Mouse (Mus musculus): Measurements from ENCODE around the gene Tpi1. TPM values are rescaled to one million over a fixed set of nuclear protein-coding genes. Genes with fewer than 3 reads are reported as not detected.

Gene Tpi1
- total RNA-seq, 1 experiment, result 306 TPM

DNA sequence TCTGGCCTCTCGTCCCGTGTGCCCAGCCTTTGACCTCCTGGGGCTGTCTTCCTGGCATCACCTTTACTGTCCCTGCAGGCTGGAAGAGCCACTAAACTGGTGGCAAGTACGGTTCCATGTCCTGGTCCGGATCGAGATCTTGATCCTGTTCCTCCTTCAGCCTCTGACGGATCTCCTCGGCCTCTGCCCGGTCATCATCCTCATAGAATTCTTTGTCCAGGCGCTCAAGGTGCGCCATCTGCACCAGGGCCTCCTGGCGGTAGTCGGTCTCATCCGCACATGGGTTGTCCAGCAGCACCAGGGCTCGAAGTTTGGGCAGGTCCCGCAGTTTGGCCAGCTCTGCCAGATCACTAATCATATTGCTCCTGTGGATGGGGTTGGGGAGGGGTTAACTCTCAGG lies 43.6 kb downstream of the Tpi1 start:
- H3K4me3 ChIP-seq (ENCODE audit: insufficient read depth in 1 of 2, low read depth in 1 of 2, low read length in 2 of 2, poor library complexity in 1 of 2, severe bottlenecking in 1 of 2), result no peak overlapping the region
- in situ Hi-C loops (cut with MboI; ENCODE audit: low sequenced_read_pairs in 2 of 2, unreplicated experiment in 2 of 2), result no loop called here
- H3K36me3 ChIP-seq (ENCODE audit: control insufficient read depth, insufficient read depth, low read length, poor library complexity, severe bottlenecking), result no peaks in the 10 kb centered on the region
- no peak overlapping the region for H3K9ac ChIP-seq (ENCODE audit: insufficient read depth, low read depth, low read length, poor library complexity, severe bottlenecking)
- no peak for TF ChIP-seq MAFK (IDR thresholded peaks at IDR 0.05; ENCODE audit: insufficient read depth, low read depth, low read length)
- TF ChIP-seq HCFC1 (IDR thresholded peaks at IDR 0.05; ENCODE audit: borderline replicate concordance, insufficient read depth, low read length), result no peak
- TF ChIP-seq ZC3H11A (IDR thresholded peaks at IDR 0.05; ENCODE audit: borderline replicate concordance, low read depth, low read length), result no peak
- TF ChIP-seq CHD2 (IDR thresholded peaks at IDR 0.05; ENCODE audit: low read depth, low read length), result no peak
- TF ChIP-seq ZNF384 (IDR thresholded peaks at IDR 0.05; ENCODE audit: low read depth, low read length), result no peak
- no peak overlapping the region for H3K27ac ChIP-seq (ENCODE audit: insufficient read depth, low read depth, low read length, poor library complexity, severe bottlenecking)
- peaks cover 3 to 23% of the 10 kb centered on the region in 2 experiments for H3K4me1 ChIP-seq (ENCODE audit: control insufficient read depth in 2 of 2, insufficient read depth in 2 of 2, low read length in 2 of 2, poor library complexity in 1 of 2)
- DNase-seq (ENCODE audit: low read depth, low spot score), result no peak
- H3K9me3 ChIP-seq (ENCODE audit: control insufficient read depth, insufficient read depth, low read depth, low read length), result no peaks in the 10 kb centered on the region

DNA sequence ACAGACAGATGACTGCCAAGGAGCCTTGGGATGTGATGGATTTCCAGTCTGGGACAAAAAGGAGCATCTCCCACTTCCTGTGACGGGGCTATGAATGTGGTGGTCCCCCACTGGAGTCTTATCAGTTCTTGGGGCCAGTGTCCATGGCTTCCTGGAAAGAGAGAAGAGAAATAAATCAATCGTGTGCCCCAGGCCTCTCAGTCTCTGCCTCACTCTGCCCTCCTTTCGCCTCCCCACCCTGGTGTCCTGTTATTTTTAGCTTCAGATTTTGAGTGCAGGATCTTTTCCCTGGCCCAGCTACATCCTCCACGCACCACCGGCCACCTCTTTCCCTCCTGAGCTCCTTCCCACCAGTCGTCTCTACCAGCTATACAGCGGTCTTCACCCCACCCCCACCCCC lies 44.1 kb downstream of the Tpi1 start:
- no peak overlapping the region for H3K27ac ChIP-seq (ENCODE audit: insufficient read depth, low read depth, low read length, poor library complexity, severe bottlenecking)
- in situ Hi-C loops (cut with MboI; ENCODE audit: low sequenced_read_pairs in 2 of 2, unreplicated experiment in 2 of 2), result no loop called here
- H3K9me3 ChIP-seq (ENCODE audit: control insufficient read depth, insufficient read depth, low read depth, low read length), result no peaks in the 10 kb centered on the region
- DNase-seq (ENCODE audit: low read depth, low spot score), result no peak
- peaks cover 3 to 23% of the 10 kb centered on the region in 2 experiments for H3K4me1 ChIP-seq (ENCODE audit: control insufficient read depth in 2 of 2, insufficient read depth in 2 of 2, low read length in 2 of 2, poor library complexity in 1 of 2)
- H3K36me3 ChIP-seq (ENCODE audit: control insufficient read depth, insufficient read depth, low read length, poor library complexity, severe bottlenecking), result no peaks in the 10 kb centered on the region
- peak overlapping the region in 1 of 2 experiments; percentile 54; a peak in 2 of 4 replicates for H3K4me3 ChIP-seq (ENCODE audit: insufficient read depth in 1 of 2, low read depth in 1 of 2, low read length in 2 of 2, poor library complexity in 1 of 2, severe bottlenecking in 1 of 2)
- H3K9ac ChIP-seq (ENCODE audit: insufficient read depth, low read depth, low read length, poor library complexity, severe bottlenecking), result no peak overlapping the region
- no peak for TF ChIP-seq ZNF384 (IDR thresholded peaks at IDR 0.05; ENCODE audit: low read depth, low read length)
- no peak for TF ChIP-seq CHD2 (IDR thresholded peaks at IDR 0.05; ENCODE audit: low read depth, low read length)
- TF ChIP-seq ZC3H11A (IDR thresholded peaks at IDR 0.05; ENCODE audit: borderline replicate concordance, low read depth, low read length), result no peak
- no peak for TF ChIP-seq HCFC1 (IDR thresholded peaks at IDR 0.05; ENCODE audit: borderline replicate concordance, insufficient read depth, low read length)
- no peak for TF ChIP-seq MAFK (IDR thresholded peaks at IDR 0.05; ENCODE audit: insufficient read depth, low read depth, low read length)

DNA sequence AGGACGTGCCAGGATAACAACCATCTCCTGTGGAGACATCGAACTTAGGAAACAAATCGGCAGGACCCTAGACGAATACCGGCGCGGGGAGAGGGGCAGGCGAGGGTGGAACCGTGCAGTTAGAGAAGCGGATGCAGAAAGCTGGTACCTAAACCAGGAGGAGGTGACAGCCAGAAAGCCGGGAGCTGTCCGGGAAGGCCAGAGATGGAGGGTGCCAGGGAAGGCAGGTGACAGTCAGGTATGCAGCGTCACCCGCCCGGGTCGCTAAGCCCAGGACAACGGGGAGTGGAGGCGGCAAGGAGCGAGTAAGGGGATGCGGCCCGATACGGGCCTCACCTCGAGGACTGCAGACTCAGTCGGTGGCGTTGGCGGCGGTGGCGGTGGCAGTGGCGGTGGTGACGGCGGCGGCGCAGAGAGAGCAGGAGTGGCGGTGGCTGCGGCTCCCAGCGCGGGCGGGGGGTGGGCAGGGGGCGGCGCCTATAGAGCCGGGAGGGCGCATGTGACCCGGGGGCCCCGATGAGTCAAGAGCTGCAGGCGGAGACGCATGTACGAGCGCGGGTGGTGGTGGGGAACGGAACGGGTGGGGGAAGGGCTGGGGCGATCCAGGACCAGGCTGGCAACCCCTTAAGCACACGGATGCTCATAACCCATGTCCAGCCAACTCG lies 44.9 kb downstream of the Tpi1 start, which contains the start of gene Eno2:
TSS of gene Eno2 (minus strand) at position 573 of the 665 bp plus-strand sequence.
- Histone ChIP-seq H3K36me3 (ENCODE audit: control insufficient read depth, insufficient read depth, low read length, poor library complexity, severe bottlenecking) (no peaks in the 10 kb centered on the region), H3K4me1 (ENCODE audit: control insufficient read depth in 2 of 2, insufficient read depth in 2 of 2, low read length in 2 of 2, poor library complexity in 1 of 2) (peaks cover 3 to 23% of the 10 kb centered on the region in 2 experiments), H3K9me3 (ENCODE audit: control insufficient read depth, insufficient read depth, low read depth, low read length) (no peaks in the 10 kb centered on the region), H3K4me3 (ENCODE audit: insufficient read depth in 1 of 2, low read depth in 1 of 2, low read length in 2 of 2, poor library complexity in 1 of 2, severe bottlenecking in 1 of 2) (peak within 1 kb of the TSS; percentile 54 to 65), H3K9ac (ENCODE audit: insufficient read depth, low read depth, low read length, poor library complexity, severe bottlenecking) (peak within 1 kb of the TSS; percentile 15), H3K27ac (ENCODE audit: insufficient read depth, low read depth, low read length, poor library complexity, severe bottlenecking) (no peak within 1 kb of the TSS)
- in situ Hi-C loops (cut with MboI; ENCODE audit: low sequenced_read_pairs in 2 of 2, unreplicated experiment in 2 of 2), result no loop called here
- DNase-seq (ENCODE audit: low read depth, low spot score), result no peak
- no peak for TF ChIP-seq ZC3H11A (IDR thresholded peaks at IDR 0.05; ENCODE audit: borderline replicate concordance, low read depth, low read length)
- TF ChIP-seq HCFC1 (IDR thresholded peaks at IDR 0.05; ENCODE audit: borderline replicate concordance, insufficient read depth, low read length), result no peak
- TF ChIP-seq ZNF384 (IDR thresholded peaks at IDR 0.05; ENCODE audit: low read depth, low read length), result no peak
- TF ChIP-seq MAFK (IDR thresholded peaks at IDR 0.05; ENCODE audit: insufficient read depth, low read depth, low read length), result no peak
- no peak for TF ChIP-seq CHD2 (IDR thresholded peaks at IDR 0.05; ENCODE audit: low read depth, low read length)

DNA sequence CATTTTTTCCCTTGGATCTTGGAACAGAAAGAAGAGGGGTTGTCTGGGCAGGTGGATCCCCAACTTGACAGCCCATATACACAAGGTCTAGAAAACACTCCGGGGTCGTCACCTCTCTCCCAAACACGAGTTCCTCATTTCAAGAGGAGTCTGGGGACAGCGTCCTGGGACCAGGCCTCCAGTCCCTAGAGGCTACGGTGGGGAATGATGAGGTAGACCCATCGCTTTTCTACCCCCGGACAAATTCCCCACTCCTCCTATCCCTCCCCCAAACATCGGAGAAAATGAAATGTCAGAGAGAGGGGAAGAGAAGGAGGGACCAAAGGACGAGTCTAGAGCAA lies 45.4 kb downstream of the Tpi1 start:
- Histone ChIP-seq H3K9ac (ENCODE audit: insufficient read depth, low read depth, low read length, poor library complexity, severe bottlenecking) (no peak overlapping the region), H3K36me3 (ENCODE audit: control insufficient read depth, insufficient read depth, low read length, poor library complexity, severe bottlenecking) (no peaks in the 10 kb centered on the region), H3K27ac (ENCODE audit: insufficient read depth, low read depth, low read length, poor library complexity, severe bottlenecking) (no peak overlapping the region), H3K9me3 (ENCODE audit: control insufficient read depth, insufficient read depth, low read depth, low read length) (no peaks in the 10 kb centered on the region), H3K4me1 (ENCODE audit: control insufficient read depth in 2 of 2, insufficient read depth in 2 of 2, low read length in 2 of 2, poor library complexity in 1 of 2) (peaks cover 3 to 23% of the 10 kb centered on the region in 2 experiments), H3K4me3 (ENCODE audit: insufficient read depth in 1 of 2, low read depth in 1 of 2, low read length in 2 of 2, poor library complexity in 1 of 2, severe bottlenecking in 1 of 2) (peak overlapping the region; percentile 54 to 65; a peak in 3 of 4 replicates)
- TF ChIP-seq CHD2 (IDR thresholded peaks at IDR 0.05; ENCODE audit: low read depth, low read length) (no peak), MAFK (IDR thresholded peaks at IDR 0.05; ENCODE audit: insufficient read depth, low read depth, low read length) (no peak), ZC3H11A (IDR thresholded peaks at IDR 0.05; ENCODE audit: borderline replicate concordance, low read depth, low read length) (no peak)
- in situ Hi-C loops (cut with MboI; ENCODE audit: low sequenced_read_pairs in 2 of 2, unreplicated experiment in 2 of 2), result no loop called here
- no peak for DNase-seq (ENCODE audit: low read depth, low spot score)
